Mouse (Mus musculus) liver, adult 2 months (tissue): ENCODE results near the gene A730071L15Rik. TPM values are rescaled to one million over a fixed set of nuclear protein-coding genes. Genes with fewer than 3 reads are reported as not detected.

ENCODE experiments used
- DNase-seq: peaks from one replicate; pipeline ENCODE4 v3.0.0-alpha.2; 2011; ENCODE audit warnings: low read depth, low spot score; ENCODE audit errors: extremely low read depth
- H3K27ac ChIP-seq: fragments of 200-500 bp; replicated peaks from 2 replicates; pipeline ENCODE4 v1.5.1; 2012; ENCODE audit warnings: low read depth, mild to moderate bottlenecking, control low read depth, inconsistent platforms, low read length; ENCODE audit not compliant: insufficient read depth
- H3K27me3 ChIP-seq: fragments of 200-500 bp; 2 replicates; pipeline ENCODE4 v1.6.1; 2012; ENCODE audit warnings: mild to moderate bottlenecking, moderate library complexity, low read length, inconsistent platforms; ENCODE audit not compliant: control insufficient read depth, insufficient read depth
- H3K36me3 ChIP-seq: fragments of 200-500 bp; 2 replicates; pipeline ENCODE4 v1.6.1; 2012; ENCODE audit warnings: low read length, inconsistent platforms; ENCODE audit not compliant: control insufficient read depth, insufficient read depth
- H3K4me1 ChIP-seq: fragments of 200-500 bp; 2 replicates; pipeline ENCODE4 v1.6.1; 2011; ENCODE audit warnings: low read length; ENCODE audit not compliant: control insufficient read depth, insufficient read depth
- H3K4me3 ChIP-seq: fragments of 200-500 bp; 2 replicates; pipeline ENCODE4 v1.5.1; 2011; ENCODE audit warnings: low read depth, mild to moderate bottlenecking, control low read depth, low read length, moderate library complexity; ENCODE audit not compliant: insufficient read depth
- H3K79me2 ChIP-seq: fragments of 200-500 bp; 2 replicates; pipeline ENCODE4 v1.6.1; 2012; ENCODE audit warnings: inconsistent platforms, mild to moderate bottlenecking, low read length, moderate library complexity; ENCODE audit not compliant: control insufficient read depth, insufficient read depth
- H3K9ac ChIP-seq: fragments of 200-500 bp; 2 replicates; pipeline ENCODE4 v1.6.1; 2012; ENCODE audit warnings: low read depth, mild to moderate bottlenecking, control low read depth, inconsistent platforms, low read length
- CTCF ChIP-seq: fragments of 200-500 bp; IDR thresholded peaks from 2 replicates; pipeline ENCODE4 v1.5.1; 2011; ENCODE audit warnings: low read depth, low read length, control low read depth
- POLR2A ChIP-seq: fragments of 200-500 bp; IDR thresholded peaks from 2 replicates; pipeline ENCODE4 v1.6.1; 2011; ENCODE audit warnings: low read length, control low read depth; ENCODE audit not compliant: insufficient read depth; ENCODE audit errors: extremely low read depth
- WGBS: fragments of 180-500 bp; shearing (Covaris S2); methylation state at CpG from one replicate; pipeline ENCODE4 v1.1.7; 2018; 5-methylcytosine and 5-hydroxymethylcytosine counted together
- polyA plus RNA-seq: library from polyadenylated mRNA; depleted of rRNA; stranded (reverse); fragments of >200 nt; gene quantifications from 2 replicates; pipeline ENCODE4 v1.2.3, GENCODE M21; 2012
- total RNA-seq: library from RNA; depleted of rRNA; stranded (reverse); fragments of >200 nt; gene quantifications from 2 replicates; pipeline ENCODE4 v1.2.3, GENCODE M21; 2014

A730071L15Rik gene
- total and polyA plus RNA-seq, 2 experiments = 0.05 to 0.09 TPM

DNA sequence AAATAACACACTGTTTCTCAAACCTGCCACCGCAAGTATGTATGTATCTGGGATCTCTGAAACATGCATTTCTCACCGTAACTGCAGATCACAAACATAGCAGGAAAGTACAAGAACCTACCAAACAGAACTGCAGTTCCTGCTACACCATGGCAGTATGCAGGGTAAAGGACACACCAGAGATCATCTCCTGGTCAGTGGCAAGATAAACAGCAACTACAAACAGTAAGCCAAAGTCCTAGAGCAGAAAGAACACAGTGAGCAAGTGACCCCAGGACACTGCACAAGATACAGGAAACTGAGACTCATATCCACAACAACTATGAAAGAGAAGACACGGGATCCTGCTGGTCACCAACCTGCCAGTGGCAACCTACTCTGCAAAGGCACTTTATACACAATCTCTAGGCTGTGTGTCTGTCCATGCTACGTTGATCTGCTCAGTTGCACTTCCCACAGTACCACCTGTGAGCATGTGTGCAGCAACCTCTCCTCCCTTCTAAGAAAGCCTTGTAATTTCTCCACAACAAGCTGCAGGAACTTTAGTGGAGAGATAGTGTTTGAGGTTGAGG, 40.0 kb upstream of the A730071L15Rik start:
- H3K36me3 ChIP-seq = no peaks in the 10 kb centered on the region
- no peaks in the 10 kb centered on the region for H3K27me3 ChIP-seq
- H3K4me3 ChIP-seq = peak overlapping the region; percentile 19; the same call in 1 of the 2 replicates
- TF ChIP-seq CTCF = no peak
- TF ChIP-seq POLR2A = no peak
- peak; percentile 95 for DNase-seq
- 19% methylated on average over 4 of the region's 4 CpGs for WGBS
- peaks cover 17% of the 10 kb centered on the region; the same call in 1 of the 2 replicates for H3K79me2 ChIP-seq
- peak overlapping the region; percentile 16; the same call in 1 of the 2 replicates for H3K9ac ChIP-seq
- H3K4me1 ChIP-seq = peaks cover 25% of the 10 kb centered on the region
- H3K27ac ChIP-seq = peak overlapping the region; percentile 87

DNA sequence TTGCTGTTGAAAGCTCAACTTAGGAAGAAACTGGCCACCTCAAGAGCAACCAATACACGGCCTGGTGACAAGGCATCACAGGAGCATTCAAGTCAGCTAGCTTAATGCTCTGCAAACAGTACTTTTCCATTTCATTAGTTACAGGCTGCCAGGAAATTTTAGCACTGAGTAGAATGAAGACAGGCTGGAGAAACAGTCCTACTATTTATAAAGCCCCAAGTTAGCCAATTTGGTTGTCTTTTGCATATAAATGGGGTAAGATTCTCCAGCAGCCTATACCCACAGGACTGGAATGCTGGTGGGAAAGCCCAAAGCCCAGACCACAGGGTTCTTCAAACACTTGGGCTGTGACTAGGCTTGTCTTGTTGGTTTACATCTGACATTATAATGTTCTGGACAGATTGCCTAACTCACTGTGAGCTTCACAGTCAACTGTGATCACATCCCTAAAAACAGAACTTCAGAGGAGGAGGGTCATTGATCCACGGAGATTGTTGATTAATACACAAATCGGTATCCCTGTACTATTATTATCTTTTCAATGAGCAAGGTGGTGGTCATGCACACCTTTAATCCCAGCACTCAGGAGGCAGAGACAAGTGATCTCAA, 39.1 kb upstream of the A730071L15Rik start:
- Histone ChIP-seq H3K36me3 (no peaks in the 10 kb centered on the region), H3K9ac (no peak overlapping the region), H3K4me3 (no peak overlapping the region), H3K4me1 (peaks cover 31% of the 10 kb centered on the region), H3K79me2 (peaks cover 18% of the 10 kb centered on the region; the same call in 1 of the 2 replicates), H3K27ac (peak overlapping the region; percentile 87), H3K27me3 (no peaks in the 10 kb centered on the region)
- TF ChIP-seq CTCF = no peak
- no peak for TF ChIP-seq POLR2A
- peak; percentile 61 for DNase-seq
- 23% methylated on average over 3 of the region's 3 CpGs for WGBS

DNA sequence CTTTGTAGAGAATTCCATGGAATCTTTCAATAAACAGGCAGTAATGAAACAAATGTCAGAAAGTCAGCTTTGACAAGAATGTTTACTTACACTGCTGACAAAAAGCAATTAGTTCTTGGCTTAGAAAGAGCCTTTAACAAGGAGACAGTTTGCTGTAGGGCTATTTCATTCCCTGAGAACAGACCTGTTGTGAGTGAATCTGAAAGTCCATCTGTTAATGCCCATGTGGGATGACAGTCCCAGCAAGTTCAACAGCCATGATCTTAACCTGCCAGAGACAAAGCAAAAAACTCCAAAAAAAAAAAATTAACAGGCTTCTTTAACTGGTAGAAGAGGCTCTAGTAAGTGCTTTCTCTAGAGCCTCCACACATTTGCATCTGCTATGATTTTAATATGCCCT, 38.3 kb upstream of the A730071L15Rik start:
- Histone ChIP-seq H3K27me3 (no peaks in the 10 kb centered on the region), H3K36me3 (no peaks in the 10 kb centered on the region), H3K9ac (no peak overlapping the region), H3K4me3 (no peak overlapping the region), H3K79me2 (peaks cover 15% of the 10 kb centered on the region; the same call in 1 of the 2 replicates), H3K4me1 (peaks cover 34% of the 10 kb centered on the region), H3K27ac (no peak overlapping the region; the same call in 1 of the 2 replicates)
- DNase-seq = peak; percentile 49
- TF ChIP-seq CTCF (no peak), POLR2A (no peak)

DNA sequence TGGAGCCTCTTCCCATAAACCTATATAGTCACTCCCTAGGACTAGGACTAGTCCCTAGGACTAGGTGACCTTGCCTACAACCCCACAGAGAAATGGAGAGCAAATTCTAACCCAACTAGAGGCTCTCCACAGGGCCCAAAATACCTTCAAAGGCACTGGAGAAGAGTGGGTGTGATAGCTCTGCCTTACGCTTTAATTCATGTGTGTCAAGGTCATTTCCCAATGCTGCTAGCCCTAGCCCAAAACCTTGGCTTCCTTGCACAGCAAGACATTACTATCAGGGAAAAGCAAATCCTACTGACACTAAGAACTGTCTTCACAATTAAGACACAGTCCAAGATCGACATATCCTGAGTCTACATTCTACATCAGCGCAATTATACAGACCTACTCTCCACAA, 36.8 kb upstream of the A730071L15Rik start:
- no peak overlapping the region for H3K9ac ChIP-seq
- H3K36me3 ChIP-seq = no peaks in the 10 kb centered on the region
- TF ChIP-seq POLR2A = no peak
- TF ChIP-seq CTCF = no peak
- WGBS = 95% methylated on average over 3 of the region's 3 CpGs
- no peaks in the 10 kb centered on the region for H3K27me3 ChIP-seq
- peaks cover 32% of the 10 kb centered on the region for H3K4me1 ChIP-seq
- no peak overlapping the region for H3K4me3 ChIP-seq
- H3K27ac ChIP-seq = no peak overlapping the region
- peaks cover 11% of the 10 kb centered on the region; the same call in 1 of the 2 replicates for H3K79me2 ChIP-seq
- DNase-seq = no peak

DNA sequence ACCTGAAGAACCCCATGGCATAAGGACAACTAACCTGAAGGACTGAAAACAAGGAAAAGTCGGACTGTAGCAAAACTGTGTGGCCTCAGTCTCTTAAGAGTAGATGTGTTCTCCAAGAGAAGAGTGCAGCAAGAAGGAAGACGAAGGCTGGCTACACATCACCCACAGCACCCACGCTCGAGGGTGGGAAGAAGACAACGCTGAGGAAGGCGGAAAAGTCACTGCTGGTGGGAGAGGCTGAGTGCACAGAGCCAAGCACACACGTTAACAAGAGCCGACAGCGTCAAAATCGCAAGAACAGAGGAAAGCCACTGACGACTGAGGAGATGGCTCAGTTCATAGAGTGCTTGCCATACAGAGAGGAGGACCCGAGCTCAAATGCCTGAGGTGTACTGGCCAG, 36.1 kb upstream of the A730071L15Rik start:
- no peak for DNase-seq
- H3K4me3 ChIP-seq = no peak overlapping the region
- no peaks in the 10 kb centered on the region for H3K27me3 ChIP-seq
- no peaks in the 10 kb centered on the region for H3K36me3 ChIP-seq
- peaks cover 30% of the 10 kb centered on the region for H3K4me1 ChIP-seq
- WGBS = 89% methylated on average over 12 of the region's 12 CpGs
- peaks cover 15% of the 10 kb centered on the region; the same call in 1 of the 2 replicates for H3K79me2 ChIP-seq
- no peak overlapping the region for H3K27ac ChIP-seq
- TF ChIP-seq POLR2A = no peak
- no peak for TF ChIP-seq CTCF
- H3K9ac ChIP-seq = no peak overlapping the region

DNA sequence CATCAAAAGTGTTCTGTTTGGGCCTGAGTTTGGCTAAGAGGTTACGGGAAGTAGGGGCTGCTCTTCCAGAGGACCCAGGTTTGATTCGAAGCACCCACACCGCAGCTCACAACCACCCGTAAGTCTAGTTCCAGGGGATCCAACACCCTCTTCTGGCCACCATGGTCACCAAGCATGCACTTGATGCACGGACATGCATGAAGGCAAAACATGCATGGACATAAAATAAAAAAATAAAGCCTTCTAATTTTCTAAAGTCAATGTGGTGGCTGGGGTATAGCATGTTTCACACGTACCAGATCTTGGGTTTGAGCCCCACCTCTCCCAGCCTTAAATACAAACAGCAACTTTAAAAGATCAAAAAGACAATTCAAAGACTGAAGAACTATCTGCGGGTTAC, 35.0 kb upstream of the A730071L15Rik start:
- Histone ChIP-seq H3K27me3 (no peaks in the 10 kb centered on the region), H3K79me2 (peaks cover 20% of the 10 kb centered on the region), H3K9ac (no peak overlapping the region), H3K27ac (peak overlapping the region; percentile 52), H3K4me1 (peaks cover 25% of the 10 kb centered on the region), H3K4me3 (no peak overlapping the region), H3K36me3 (no peaks in the 10 kb centered on the region)
- WGBS = 85% methylated on average over 7 of the region's 7 CpGs
- DNase-seq = no peak
- no peak for TF ChIP-seq CTCF
- TF ChIP-seq POLR2A = no peak
